Mouse (Mus musculus): ENCODE measurements around the gene Drc1.

Gene Drc1

GRCm38 (mm10) chr5:30369426-30369825 lies 88.2 kb downstream of the Drc1 start:
- CTCF ChIA-PET = interaction anchor here in 1 of 4 experiments (0.7 kb wide), 1 partner anchor 22 kb away, joined by 3 read pairs; no protein-coding TSS in a partner anchor
- POLR2A ChIA-PET = interaction anchor here in 1 of 4 experiments (0.8 kb wide), 1 partner anchor 39 kb away, joined by 8 read pairs; no protein-coding TSS in a partner anchor

DNA sequence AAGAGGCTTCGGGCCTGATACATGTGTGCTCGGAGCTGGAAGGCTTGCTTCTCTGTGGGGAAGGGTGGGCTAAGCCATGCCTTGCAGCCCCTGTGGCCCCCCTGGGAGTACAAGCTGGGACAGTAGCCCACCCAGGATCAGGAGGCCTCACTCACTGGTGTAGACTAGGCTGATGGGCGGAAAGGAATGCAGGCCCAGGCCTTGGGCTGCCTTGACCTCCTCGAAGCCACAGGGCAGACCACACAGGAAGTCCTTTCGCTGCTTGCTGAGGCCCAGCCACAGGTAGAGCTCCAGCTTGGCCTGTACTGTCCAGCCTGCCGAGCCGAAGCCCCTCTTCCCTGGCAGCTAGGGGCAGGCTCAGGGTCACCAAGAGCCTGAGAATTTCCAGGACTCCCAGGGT lies 101.7 kb downstream of the Drc1 start:
- ChIA-PET CTCF (interaction anchor here in 2 of 4 experiments (1.0 to 2.3 kb wide), 2 partner anchors 9 kb away, joined by 5 to 9 read pairs; no protein-coding TSS in a partner anchor), POLR2A (interaction anchor here in 1 of 4 experiments (1.2 kb wide), 1 partner anchor 14 kb away, joined by 3 read pairs; no protein-coding TSS in a partner anchor)

DNA sequence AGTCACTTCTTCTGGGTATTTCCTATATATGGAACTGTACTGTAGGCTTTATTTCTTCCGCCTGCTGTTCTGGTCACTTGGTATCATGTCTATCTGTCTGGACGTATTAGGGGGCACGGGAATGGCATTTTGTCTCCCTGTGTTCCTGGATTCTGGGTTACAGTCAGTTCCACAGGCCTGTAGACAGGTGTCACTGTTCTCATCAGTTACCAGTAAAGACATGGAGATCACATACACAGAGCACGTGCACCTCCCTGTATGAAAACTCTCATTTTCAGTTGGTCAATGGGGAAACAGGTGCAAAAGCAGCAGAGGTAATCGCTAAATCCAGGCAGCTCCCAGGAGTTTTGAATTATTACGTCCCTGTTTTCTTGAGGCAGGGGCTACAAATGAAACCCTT lies 106.5 kb downstream of the Drc1 start:
- ChIA-PET CTCF (no interaction called here), POLR2A (no interaction called here)

GRCm38 (mm10) chr5:30389836-30390235 lies 108.6 kb downstream of the Drc1 start:
- ChIA-PET CTCF (interaction anchor here in 2 of 4 experiments (0.6 to 1.4 kb wide), 2 partner anchors 87 to 291 kb away, joined by 3 read pairs; no protein-coding TSS in a partner anchor), POLR2A (no interaction called here)

DNA sequence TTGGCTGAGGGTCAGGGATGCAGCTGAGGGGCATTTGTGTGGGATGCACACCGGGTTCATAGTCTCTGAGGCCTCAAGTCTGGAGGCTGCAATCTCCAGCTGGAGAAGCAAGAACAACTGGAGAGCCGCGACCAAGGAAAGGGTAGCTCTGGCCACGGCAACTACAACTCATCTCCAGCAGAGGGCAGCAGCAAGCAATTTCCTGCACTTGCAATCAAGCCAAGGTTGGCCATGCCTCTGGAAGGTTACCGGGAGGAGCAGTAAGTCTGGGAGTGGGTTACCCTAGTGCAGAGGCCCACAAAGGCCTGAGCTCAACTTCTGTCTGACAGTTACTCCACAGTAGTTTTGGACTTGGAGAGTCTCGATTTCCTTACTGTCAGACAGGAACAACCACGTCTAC lies 110.3 kb downstream of the Drc1 start:
- CTCF ChIA-PET = interaction anchor here (0.5 to 2.0 kb wide), 61 partner anchors 9 to 613 kb away, joined by 3 to 10 read pairs (median 3); partner anchors contain the start of genes 1700001C02Rik (in 1 of the 4), Adgrf3 (in 1 of the 4) and Slc35f6 (in 1 of the 4)
- POLR2A ChIA-PET = interaction anchor here in 3 of 4 experiments (0.5 to 1.1 kb wide), 5 partner anchors 212 to 957 kb away, joined by 3 to 6 read pairs (median 3); partner anchors contain the start of gene Nom1 (in 1 of the 3)

DNA sequence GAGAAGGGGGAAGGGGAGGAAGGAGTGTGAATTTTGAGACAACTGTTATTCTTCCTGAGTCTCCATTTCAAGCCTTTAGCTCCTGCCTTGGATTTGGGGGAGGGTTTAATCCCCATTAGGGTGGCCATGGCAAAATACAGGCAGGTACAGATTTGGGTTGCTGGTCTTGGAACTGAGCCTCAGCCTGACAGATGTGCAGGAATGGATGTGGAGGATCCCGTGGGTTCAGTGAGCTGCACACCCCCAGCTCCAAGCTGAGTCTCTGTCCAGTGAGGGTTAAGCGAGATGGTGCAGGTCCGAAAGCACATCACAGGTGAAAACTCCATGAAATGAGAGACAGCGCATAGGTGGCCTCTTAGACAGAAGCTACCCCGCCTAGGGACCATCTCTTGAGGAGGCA lies 119.3 kb downstream of the Drc1 start:
- POLR2A ChIA-PET = no interaction called here

DNA sequence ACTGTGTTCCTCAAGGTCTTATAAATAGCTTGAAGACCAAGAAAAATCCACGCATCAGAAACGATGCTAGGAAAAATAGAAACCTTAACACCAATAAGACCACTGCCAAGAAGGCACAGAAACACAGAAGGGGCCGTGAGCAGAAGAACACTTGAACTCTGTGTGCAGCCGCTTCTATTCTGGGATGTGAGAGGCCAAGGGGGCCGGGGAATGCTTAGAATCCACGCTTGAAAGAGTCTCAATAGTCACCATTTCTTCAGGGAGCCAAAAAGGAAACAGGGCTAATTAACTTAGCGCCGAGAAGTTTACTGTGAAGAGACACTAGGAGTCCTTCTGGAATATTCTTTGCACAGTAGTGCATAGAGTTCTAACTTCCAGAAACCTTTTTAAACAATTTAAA lies 120.0 kb downstream of the Drc1 start:
- ChIA-PET POLR2A (no interaction called here), CTCF (interaction anchor here in 1 of 4 experiments (1.2 kb wide), 1 partner anchor 10 kb away, joined by 3 read pairs; no protein-coding TSS in a partner anchor)

More for the DNA sequence above, 119.3 kb downstream of the Drc1 start:
- CTCF ChIA-PET = interaction anchor here (0.5 to 1.2 kb wide), 4 partner anchors 9 to 114 kb away, joined by 3 to 4 read pairs (median 3); no protein-coding TSS in a partner anchor

DNA sequence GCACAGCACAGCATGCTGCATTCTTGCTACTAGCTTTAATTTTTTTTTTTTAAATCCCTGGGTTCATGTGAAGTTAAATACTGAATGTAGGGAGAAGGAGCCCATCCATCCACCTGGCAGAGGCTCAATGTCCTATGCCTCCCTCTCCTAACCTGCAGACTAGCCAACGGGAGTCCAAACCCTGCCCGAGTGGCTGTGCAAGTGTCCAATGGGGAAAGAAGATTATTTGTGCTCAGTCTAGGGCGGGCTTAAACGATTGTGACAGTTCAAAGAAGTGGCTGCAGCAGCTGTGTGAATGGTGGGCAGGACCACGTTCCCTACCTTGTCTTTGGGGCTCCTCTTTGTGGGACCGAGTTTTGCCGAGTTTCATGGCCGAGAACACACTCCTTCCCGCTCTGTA lies 125.7 kb downstream of the Drc1 start:
- POLR2A ChIA-PET = no interaction called here
- CTCF ChIA-PET = interaction anchor here in 1 of 4 experiments (1.2 kb wide), 1 partner anchor 16 kb away, joined by 6 read pairs; no protein-coding TSS in a partner anchor

DNA sequence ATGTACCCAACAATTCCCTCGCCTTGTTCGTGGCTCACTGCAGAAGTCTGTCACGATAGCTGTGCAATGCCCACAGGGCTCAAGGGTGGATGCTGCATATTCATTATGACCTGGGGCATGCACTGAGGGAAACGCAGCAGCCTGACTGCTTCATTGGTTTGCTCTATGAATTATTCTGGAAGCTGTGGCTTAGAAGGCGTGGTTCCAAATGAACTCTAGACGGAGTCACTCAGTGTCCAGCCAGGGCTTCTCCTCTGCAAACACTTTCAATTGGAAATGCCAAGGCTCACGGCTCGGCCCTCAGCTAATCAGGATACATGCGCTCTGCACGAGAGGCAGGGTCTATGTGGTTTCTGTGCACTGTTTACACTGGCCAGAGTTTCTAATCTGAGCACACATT lies 130.3 kb downstream of the Drc1 start:
- ChIA-PET POLR2A (no interaction called here), CTCF (no interaction called here)

DNA sequence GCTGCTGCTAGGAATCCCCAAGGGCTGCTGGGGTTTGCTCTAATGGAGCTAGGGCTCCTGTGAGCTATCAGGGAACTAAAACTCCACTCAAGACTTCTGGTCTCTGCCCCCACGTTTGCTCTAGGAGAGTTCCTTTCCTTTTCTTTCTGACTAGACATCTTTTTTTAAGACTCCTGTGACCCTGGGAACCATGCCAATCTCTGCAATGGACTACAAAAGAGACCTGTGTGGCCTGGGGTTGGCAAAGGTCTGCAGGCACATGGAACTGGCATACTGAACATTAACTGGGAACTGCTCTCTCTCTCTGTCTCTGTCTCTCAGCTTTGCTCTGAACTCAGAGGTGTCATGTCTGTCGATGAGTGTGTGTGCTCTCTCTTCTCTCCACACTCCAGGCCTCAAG lies 134.2 kb downstream of the Drc1 start:
- ChIA-PET POLR2A (interaction anchor here in 1 of 4 experiments (0.9 kb wide), 1 partner anchor 43 kb away, joined by 3 read pairs; no protein-coding TSS in a partner anchor), CTCF (interaction anchor here in 2 of 4 experiments (0.5 to 1.8 kb wide), 2 partner anchors 61 to 122 kb away, joined by 4 read pairs; no protein-coding TSS in a partner anchor)

- ChIA-PET POLR2A (interaction anchor here in 1 of 4 experiments (0.9 kb wide), 1 partner anchor 42 kb away, joined by 3 read pairs; no protein-coding TSS in a partner anchor), CTCF (interaction anchor here in 2 of 4 experiments (0.5 to 1.8 kb wide), 2 partner anchors 61 to 122 kb away, joined by 4 read pairs; no protein-coding TSS in a partner anchor)
Measured at GRCm38 (mm10) chr5:30415876-30416275, 134.7 kb downstream of the Drc1 start.
